Mouse (Mus musculus) splenic B cell, adult 2 months (primary cell): ENCODE measurements at regions not wholly inside any gene's neighbourhood (a gene's known extent, or its start where the extent isn't known, plus 50 kb on each side); places are given as distances from the start of the nearest gene placed in this dataset.

Source experiments
- DNase-seq: peaks from one replicate; pipeline ENCODE4 v3.0.0-alpha.2; 2011; ENCODE audit warnings: low read depth, low spot score
- H3K27me3 ChIP-seq: 2 replicates; pipeline ENCODE4 v1.6.1; 2012; ENCODE audit warnings: mild to moderate bottlenecking, low read length, moderate library complexity, mixed read lengths; ENCODE audit not compliant: control insufficient read depth, poor library complexity, insufficient read depth, severe bottlenecking
- H3K36me3 ChIP-seq: 2 replicates; pipeline ENCODE4 v1.6.1; 2012; ENCODE audit warnings: mild to moderate bottlenecking, low read length, moderate library complexity, mixed read lengths; ENCODE audit not compliant: control insufficient read depth, poor library complexity, insufficient read depth, severe bottlenecking

DNA sequence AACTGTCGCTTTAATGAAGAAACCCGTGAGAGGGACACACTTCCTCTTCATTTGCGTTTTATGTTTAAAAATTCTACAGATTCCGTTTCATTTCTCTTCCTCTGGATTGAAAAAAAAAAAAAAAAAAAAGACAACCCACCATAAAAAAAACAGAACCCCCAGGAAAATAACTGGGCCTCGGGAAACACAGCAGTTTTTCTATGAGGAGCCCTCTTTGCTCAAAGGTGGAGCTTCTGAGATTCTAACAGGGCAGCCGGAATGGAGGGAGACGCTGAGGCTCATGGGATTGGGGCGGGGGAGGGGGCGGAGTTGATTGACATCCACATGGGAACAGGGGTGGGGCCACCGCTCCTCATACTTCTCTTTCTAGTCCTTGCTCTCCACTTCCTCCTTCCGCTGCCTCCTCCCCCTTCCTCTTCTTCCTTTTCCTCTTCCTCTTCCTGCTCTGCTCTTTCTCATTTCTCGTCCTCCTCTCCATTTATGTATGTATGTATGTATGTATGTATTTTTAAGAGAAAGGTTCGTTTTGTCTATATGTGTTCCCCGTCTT lies 174.1 kb upstream of the Mrps10 start:
- DNase-seq: no peak
- no peaks in the 10 kb centered on the region for H3K36me3 ChIP-seq
- H3K27me3 ChIP-seq: no peaks in the 10 kb centered on the region

DNA sequence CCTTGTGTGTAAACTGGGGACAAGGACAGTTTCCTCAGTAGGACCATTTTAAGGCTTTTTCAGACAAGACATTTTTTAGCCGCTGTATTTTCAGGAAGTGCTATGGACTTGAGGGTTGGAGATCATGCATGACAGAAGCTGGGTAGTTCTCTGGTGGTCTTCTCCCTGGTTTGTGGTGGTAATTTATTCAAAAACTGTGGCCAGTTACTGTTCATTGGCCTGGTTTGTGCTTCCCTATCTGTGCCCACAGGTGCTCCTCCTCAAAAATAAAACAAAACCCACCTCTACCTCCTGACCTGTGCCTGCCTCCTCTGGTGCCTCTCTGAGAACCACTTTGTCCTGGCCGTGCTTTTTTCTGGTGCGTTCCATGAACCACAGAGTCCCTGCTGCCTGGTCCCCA lies 177.3 kb upstream of the Mrps10 start:
- DNase-seq: no peak
- H3K27me3 ChIP-seq: no peaks in the 10 kb centered on the region
- no peaks in the 10 kb centered on the region for H3K36me3 ChIP-seq

DNA sequence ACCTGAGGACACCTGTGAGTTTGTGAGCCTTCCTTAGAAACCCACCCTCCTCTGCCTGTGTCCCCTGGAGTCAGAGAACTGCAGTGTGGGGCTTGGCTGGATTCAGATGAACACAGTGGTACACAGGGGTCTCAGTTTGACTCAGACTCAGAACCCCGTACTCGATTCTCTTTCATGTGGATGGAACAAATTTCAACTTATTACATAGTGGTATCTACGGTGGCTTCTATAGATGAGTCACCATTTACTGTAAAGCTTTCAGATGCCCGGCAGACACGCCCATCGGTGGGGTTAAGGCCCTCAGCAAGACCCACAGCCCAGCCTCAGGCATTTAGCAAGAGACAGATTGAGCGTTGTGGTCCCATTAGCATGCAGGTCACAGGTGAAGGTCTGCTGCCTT lies 178.9 kb upstream of the Mrps10 start:
- DNase-seq: no peak
- Histone ChIP-seq H3K27me3 (no peaks in the 10 kb centered on the region), H3K36me3 (no peaks in the 10 kb centered on the region)

DNA sequence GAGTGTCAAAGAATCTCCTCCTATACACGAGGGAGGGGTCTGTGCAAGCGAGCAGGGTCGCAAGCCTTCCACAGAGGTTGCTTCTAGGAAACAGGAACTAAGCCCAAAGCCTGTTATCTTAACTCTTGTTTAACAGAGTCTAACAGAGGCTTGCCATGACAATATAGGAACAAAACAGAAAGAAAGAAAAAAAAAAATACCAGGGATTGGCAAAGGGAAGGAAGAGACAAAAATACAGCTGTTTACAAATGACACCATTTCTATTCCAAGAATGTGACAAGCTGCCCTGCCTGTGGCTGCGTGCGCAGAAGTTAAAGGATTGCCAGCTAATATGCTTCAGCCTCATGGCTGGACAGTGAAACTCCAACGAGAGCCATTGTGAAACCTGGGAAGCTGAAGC lies 173.8 kb upstream of the Ubr2 start:
- no peaks in the 10 kb centered on the region for H3K36me3 ChIP-seq
- no peaks in the 10 kb centered on the region for H3K27me3 ChIP-seq
- DNase-seq: no peak

DNA sequence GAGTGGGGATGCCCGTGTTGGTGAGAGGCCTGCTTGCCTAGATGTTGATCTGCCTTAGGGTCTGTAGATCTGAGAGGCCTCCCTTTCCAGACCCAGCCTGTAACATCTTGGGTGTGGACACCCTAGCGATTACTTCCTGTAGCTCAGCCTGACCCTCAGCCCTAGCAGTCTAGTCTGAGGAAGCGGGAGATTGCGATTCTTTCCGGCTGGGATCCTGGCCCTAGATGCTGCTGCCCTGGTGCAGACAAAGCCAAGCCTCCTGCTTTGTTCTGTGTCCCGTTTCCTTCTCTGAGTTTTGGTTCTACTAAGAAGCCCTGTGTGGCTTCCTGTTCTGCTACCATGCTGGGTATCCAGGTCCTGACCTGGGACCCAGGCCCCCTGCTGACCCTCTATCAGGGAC lies 171.8 kb upstream of the Ubr2 start:
- Histone ChIP-seq H3K36me3 (no peaks in the 10 kb centered on the region), H3K27me3 (no peaks in the 10 kb centered on the region)
- no peak for DNase-seq

DNA sequence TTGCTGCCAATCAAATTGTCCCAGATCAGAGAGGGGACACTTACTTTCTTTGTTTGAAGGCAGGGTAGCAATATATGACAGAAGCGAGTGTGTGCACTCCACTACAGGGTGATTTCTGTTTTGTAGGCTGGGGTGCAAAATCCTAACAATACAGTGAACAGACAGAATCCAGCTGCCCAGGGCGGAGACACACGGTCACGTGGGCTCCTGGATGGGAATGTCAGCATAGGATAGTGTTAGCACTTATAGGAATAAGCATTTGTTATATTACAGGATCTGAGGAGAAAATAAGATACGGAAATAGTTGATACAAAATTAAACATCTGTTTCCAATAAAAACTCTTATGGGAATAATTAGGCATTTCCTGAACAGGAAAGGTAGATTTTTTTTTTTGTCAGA lies 169.1 kb upstream of the Ubr2 start:
- H3K27me3 ChIP-seq: no peaks in the 10 kb centered on the region
- no peak for DNase-seq
- H3K36me3 ChIP-seq: no peaks in the 10 kb centered on the region

DNA sequence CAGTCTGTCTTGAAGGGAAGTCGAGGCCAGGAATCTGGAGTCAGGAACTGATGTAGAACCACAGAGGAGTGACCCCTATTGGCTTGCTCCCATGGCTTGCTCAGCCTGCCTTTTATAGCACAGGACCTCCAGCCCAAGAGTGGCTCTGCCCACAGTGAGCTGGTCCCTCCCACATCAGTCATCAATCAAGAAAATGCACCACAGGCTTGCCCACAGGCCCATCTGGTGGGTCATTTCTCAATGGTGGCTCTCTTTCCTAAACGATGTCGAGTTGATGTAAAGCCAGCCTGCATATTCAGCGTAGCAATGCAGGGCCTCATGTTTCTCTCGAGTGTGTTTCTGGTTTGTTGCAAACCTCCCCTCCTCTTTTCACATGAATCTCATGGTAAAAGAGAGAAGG lies 168.3 kb upstream of the Ubr2 start:
- H3K36me3 ChIP-seq: no peaks in the 10 kb centered on the region
- no peak for DNase-seq
- no peaks in the 10 kb centered on the region for H3K27me3 ChIP-seq

DNA sequence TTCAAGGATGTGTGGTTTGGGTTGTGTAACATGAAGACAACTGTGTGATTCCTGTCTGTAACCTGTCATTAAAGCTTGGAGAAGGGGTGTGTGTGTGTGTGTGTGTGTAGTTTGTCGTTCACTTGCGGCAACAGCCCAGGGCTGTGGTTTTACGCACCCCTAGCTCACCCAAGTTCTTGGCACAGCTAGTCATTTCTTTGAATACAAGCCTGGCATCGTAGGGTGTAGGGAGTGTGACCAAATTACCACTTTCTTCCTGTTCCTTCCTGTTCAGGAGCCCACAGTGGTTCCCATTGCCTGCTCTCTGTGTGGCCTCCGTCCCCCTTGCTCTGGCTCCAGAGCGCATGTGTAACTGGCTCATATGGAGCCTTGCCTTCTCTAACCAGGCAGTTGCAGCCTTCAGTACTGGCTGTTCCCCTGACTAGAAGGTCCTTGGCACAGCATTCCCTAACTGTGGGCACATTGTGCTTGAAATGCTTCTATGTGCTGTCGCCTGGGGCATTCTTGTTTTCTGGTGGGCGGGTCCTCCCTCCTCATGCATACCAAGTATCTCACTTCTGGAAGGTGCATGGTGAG lies 167.4 kb upstream of the Ubr2 start:
- DNase-seq: no peak
- no peaks in the 10 kb centered on the region for H3K36me3 ChIP-seq
- no peaks in the 10 kb centered on the region for H3K27me3 ChIP-seq

DNA sequence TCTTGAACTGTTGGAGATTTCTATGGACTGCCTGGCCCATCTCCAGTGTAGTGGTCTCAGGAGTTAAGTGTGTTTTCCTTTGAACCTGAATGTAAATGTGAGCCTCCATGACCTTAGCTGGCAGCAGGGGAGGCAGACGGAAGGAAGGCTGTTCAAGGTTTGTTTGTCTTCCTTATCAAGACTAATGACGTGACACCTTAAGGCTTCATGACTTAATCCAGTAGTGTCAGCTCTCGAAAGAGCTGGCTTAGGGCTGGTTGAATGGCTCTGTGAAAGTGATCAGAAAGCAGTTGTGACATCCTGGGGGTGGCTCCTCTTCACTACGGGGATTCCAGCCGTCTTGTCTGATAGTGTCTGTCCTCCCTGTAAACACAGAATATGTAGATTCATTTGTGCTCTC lies 166.0 kb upstream of the Ubr2 start:
- no peak for DNase-seq
- no peaks in the 10 kb centered on the region for H3K27me3 ChIP-seq
- no peaks in the 10 kb centered on the region for H3K36me3 ChIP-seq

DNA sequence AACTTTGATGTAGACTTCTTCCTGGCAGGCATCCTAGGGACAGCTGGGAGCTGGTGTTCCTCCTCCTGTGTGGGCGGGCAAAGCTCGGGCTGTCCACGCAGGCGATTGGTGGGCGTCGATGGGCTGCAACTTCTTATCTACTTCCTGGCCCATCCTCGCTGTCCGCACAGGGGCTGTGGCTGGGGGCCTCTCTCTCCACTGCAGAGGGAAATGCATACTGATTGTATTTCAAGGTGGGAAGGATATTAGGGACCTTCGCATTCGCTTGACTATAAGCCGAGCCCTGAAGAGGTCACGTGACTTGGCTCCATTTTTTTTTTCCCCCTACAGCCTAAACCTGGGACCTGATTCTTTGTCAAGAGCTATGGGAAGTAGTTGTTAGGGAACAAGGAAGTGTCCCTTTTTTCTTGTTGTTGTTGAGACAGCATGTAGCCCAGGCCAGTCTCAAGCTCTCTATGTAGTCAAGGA lies 164.4 kb upstream of the Ubr2 start:
- Histone ChIP-seq H3K27me3 (no peaks in the 10 kb centered on the region), H3K36me3 (no peaks in the 10 kb centered on the region)
- DNase-seq: no peak

DNA sequence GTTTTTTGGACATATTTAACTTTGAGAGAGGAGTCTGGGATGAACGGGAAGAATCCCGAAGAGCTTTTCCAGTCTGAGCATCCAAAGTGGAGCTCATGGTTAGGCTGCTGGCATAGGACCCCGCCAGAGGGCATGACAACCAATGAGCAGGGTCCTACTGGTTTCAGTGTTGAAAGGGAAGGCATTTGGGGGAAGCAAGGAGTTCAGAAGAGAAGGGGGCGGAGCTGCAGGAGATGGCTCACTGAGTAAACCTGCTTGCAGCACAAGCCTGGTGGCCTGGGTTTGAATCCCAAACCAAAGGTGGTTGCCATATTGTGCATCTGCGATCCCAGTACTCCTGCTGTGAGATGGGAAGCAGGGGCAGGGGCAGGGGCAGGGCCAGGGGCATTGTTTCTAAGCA lies 161.4 kb upstream of the Ubr2 start:
- DNase-seq: no peak
- Histone ChIP-seq H3K36me3 (no peaks in the 10 kb centered on the region), H3K27me3 (no peaks in the 10 kb centered on the region)

DNA sequence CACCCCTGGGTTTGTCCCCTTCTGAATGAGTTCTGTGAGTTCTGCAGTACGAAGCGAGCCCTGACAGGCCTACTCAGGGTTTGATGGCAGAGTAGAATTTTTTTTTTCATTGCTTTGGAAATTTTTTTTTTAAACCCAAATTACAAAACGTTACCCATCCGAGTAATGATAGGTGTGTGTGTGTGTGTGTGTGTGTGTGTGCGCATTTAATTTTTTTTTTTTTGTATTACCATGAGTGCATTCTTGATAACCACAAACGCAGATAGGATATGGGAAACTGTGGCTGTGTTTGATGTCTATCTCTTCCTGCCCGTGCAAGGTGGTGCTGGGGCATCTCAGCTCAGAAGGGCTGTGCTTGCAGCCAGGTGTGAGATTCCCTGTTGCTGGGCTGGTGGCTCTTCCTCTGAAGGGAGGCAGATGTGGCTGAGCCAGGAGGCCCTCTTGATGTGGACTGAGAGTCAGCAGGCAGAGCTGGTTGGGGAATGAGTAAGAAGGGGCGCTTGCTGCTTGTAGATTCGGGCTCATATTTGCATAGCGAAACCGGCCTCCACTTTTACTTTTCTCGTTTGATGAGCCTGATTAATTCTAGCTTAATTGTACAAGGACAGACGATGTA lies 160.7 kb upstream of the Ubr2 start:
- Histone ChIP-seq H3K36me3 (no peaks in the 10 kb centered on the region), H3K27me3 (no peaks in the 10 kb centered on the region)
- no peak for DNase-seq

DNA sequence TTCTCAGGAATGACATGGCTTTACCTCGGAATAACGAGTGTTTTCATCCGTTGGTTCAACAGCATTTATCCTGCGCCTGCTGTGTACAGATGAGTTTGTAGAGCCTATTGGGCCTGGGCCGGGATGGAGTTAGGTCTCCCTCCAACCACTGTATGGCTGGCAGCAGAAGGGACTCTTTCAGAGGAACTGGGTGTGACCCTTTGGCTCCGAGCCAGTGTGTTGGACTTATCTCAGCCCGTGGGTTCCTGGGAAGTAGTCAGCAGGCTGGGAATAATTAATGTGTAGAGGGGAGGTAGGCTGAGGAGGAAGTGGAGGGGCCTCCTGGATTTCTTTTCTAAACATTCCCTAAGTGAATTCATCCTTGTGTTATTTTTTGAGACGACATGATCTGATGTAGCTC lies 157.7 kb upstream of the Ubr2 start:
- Histone ChIP-seq H3K27me3 (no peaks in the 10 kb centered on the region), H3K36me3 (no peaks in the 10 kb centered on the region)
- DNase-seq: no peak

DNA sequence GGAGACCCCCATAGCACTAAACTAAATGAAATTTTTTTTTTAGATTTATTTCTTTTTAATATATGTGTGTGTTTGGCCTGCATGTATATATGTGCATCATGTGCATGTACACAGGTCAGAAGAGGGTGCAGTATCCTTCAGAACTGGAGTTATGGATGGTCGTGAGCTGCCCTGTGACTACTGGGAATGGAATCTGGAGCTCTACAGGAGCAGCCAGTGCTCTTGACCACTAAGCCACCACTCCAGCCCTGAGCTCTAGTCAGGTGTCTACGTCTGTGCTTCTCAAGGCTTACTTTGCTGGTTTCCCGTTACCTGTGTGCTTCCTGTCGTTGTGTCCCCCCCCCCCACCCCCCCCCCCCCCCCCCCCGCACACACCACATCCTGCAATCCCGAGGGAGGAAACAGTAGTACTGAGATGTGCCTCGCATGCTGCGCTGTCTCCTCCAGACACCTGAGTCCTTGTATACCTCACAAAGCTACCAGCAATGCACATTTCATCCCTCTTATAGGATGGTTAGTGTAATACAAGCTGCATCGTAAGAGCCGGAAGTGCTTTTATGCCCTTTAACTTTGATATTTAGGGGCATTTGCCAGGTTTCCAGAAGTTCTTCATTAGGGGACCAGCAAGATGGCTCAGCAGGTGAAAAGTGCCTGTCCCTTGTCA lies 153.5 kb upstream of the Ubr2 start:
- no peaks in the 10 kb centered on the region for H3K27me3 ChIP-seq
- no peak for DNase-seq
- H3K36me3 ChIP-seq: no peaks in the 10 kb centered on the region

DNA sequence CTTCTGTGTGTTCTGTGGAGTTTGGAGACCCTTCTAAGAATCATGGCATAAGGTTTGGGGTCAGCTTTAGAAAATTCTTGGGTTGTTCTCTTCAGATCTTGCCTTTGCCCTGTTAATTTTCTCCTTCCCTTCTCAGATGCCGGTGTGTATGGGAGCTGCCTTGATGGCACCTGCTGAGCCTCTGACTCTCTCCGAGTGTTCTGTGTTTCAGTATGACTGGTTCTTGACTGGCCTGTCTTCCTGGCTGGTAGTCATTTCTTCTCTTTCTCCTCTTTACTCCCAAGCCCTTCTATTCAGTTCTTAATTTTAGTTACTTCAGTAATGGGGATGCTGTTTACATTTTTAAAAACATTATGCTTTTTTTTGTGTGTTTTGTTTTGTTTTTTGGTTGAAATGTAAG lies 152.1 kb upstream of the Ubr2 start:
- DNase-seq: no peak
- Histone ChIP-seq H3K27me3 (no peaks in the 10 kb centered on the region), H3K36me3 (no peaks in the 10 kb centered on the region)
